ENCODE assay signal across 25 mouse cellular contexts in the genomic region with DNA sequence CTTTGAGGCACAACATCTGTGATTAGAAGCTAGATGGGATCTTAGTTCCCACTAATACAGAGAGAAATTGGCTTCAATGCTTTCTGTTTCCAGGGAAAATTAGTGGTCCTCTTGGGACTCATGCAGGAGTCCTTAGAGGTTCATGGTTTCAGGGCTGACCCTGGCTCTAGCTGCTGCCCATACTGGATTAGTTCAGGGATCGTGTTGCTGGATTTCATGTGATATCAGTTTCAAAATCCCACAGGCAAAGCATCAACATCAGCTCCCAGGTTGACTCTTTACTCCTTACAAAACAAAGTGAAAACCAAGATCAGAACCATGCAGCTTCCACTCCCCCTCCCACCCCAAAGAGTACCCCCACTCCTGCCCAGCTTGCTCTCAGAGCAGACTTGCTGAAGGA.
DNase-seq lines count a peak whose midpoint lies in the region; ATAC-seq lines count a peak whose summit lies in the region.
"Had no signal": no experiment of that assay in that cellular context is flagged by ENCODE, and none has a peak within 500 bp of the region (broad histone marks: within the 10 kb centered on the region; RNA-seq: fewer than 3 reads in every experiment).

No protein-coding gene starts in this region.

- peak; percentile 7 for DNase-seq in embryo, embryonic 10 days (ENCODE audit: low spot score)
- no peak for DNase-seq in embryo, embryonic 9.5 days (ENCODE audit: extremely low spot score)
- no peak for DNase-seq in kidney, adult 11 months
- peak; percentile 21 for DNase-seq in embryonic facial prominence, embryonic 11.5 days (ENCODE audit: low spot score)
- DNase-seq in frontal cortex, postnatal 10 days (ENCODE audit: low spot score in 2 of 2), result no peak
- DNase-seq: adrenal gland, postnatal 14 days; B cell, adult 2 months; cerebellum, adult 11-12 months; cerebellum, adult 9-10 months; cerebellum, postnatal 25 days; gastrocnemius, adult 2 months; gastrocnemius, postnatal 36 days; heart, adult 11 months; heart, postnatal 36 days had no signal

- peak; percentile 43; the same call in 1 of the 2 replicates for ATAC-seq in kidney, embryonic 15.5 days (replicated peaks; ENCODE audit: low FRiP score)
- 0 out of 2 replicates have a peak, but pooled peaks have one; percentile 23 for ATAC-seq in embryonic facial prominence, embryonic 11.5 days (replicated peaks; ENCODE audit: insufficient number of reproducible peaks, low FRiP score, low TSS enrichment, low read depth)
- no peak for ATAC-seq in forebrain, embryonic 13.5 days
- ATAC-seq: activated CD4-positive, CD25-positive, alpha-beta regulatory T cell, adult 4 months; CD4-positive, CD25-positive, alpha-beta regulatory T cell, adult 4 months; forebrain, embryonic 16.5 days; hindbrain, embryonic 16.5 days; inflammation-experienced regulatory T-cells, adult 6 months; intestine, postnatal 0 days; Patski had no signal

- H3K4me1 ChIP-seq in kidney, embryonic 15.5 days, result peaks cover 15% of the 10 kb centered on the region
- H3K4me1 ChIP-seq in embryonic facial prominence, embryonic 11.5 days (ENCODE audit: control insufficient read depth, insufficient read depth, low read length), result no peaks in the 10 kb centered on the region; the same call in 1 of the 2 replicates
- H3K4me1 ChIP-seq in forebrain, embryonic 13.5 days, result no peaks in the 10 kb centered on the region; the same call in 1 of the 2 replicates

- no peaks in the 10 kb centered on the region for H3K27me3 ChIP-seq in kidney, embryonic 15.5 days
- H3K27me3 ChIP-seq in embryonic facial prominence, embryonic 11.5 days (ENCODE audit: control insufficient read depth, insufficient read depth, low read length), result no peaks in the 10 kb centered on the region
- no peaks in the 10 kb centered on the region for H3K27me3 ChIP-seq in forebrain, embryonic 13.5 days
- H3K27me3 ChIP-seq: heart, embryonic 13.5 days; Patski had no signal

- no peaks in the 10 kb centered on the region for H3K9me3 ChIP-seq in kidney, embryonic 15.5 days (replicated peaks)
- no peaks in the 10 kb centered on the region for H3K9me3 ChIP-seq in embryonic facial prominence, embryonic 11.5 days (replicated peaks; ENCODE audit: control insufficient read depth, low read length)
- H3K9me3 ChIP-seq in forebrain, embryonic 13.5 days (replicated peaks), result no peaks in the 10 kb centered on the region
- H3K9me3 ChIP-seq: G1E; heart, embryonic 13.5 days had no signal

- WGBS in kidney, embryonic 15.5 days, result 19% methylated on average over 1 of the region's 1 CpGs
- WGBS in embryonic facial prominence, embryonic 11.5 days, result 20% methylated on average over 1 of the region's 1 CpGs
- 86% methylated on average over 1 of the region's 1 CpGs for WGBS in forebrain, embryonic 13.5 days

- H3K9ac ChIP-seq in kidney, embryonic 15.5 days, result no peak overlapping the region
- no peak overlapping the region for H3K9ac ChIP-seq in embryonic facial prominence, embryonic 11.5 days (replicated peaks; ENCODE audit: low read length)
- no peak overlapping the region for H3K9ac ChIP-seq in forebrain, embryonic 13.5 days
- H3K9ac ChIP-seq: heart, embryonic 13.5 days had no signal

- no peak overlapping the region for H3K4me2 ChIP-seq in kidney, embryonic 15.5 days
- no peak overlapping the region for H3K4me2 ChIP-seq in embryonic facial prominence, embryonic 11.5 days (ENCODE audit: low read depth, low read length)
- no peak overlapping the region for H3K4me2 ChIP-seq in forebrain, embryonic 13.5 days
- H3K4me2 ChIP-seq: heart, embryonic 13.5 days had no signal

- H3K4me3 ChIP-seq in kidney, embryonic 15.5 days (replicated peaks), result no peak overlapping the region
- no peak overlapping the region for H3K4me3 ChIP-seq in embryonic facial prominence, embryonic 11.5 days (ENCODE audit: low read depth, low read length)
- H3K4me3 ChIP-seq in forebrain, embryonic 13.5 days, result no peak overlapping the region
- H3K4me3 ChIP-seq: gastrocnemius, adult 2 months; heart, embryonic 13.5 days had no signal

- H3K27ac ChIP-seq in kidney, embryonic 15.5 days, result 0 out of 2 replicates have a peak overlapping the region, but pooled peaks have one; percentile 22
- H3K27ac ChIP-seq in embryonic facial prominence, embryonic 11.5 days (replicated peaks; ENCODE audit: low read depth, low read length), result no peak overlapping the region
- H3K27ac ChIP-seq in forebrain, embryonic 13.5 days, result no peak overlapping the region
- H3K27ac ChIP-seq: gastrocnemius, adult 2 months; heart, embryonic 13.5 days had no signal

- H3K36me3 ChIP-seq in kidney, embryonic 15.5 days, result no peaks in the 10 kb centered on the region
- H3K36me3 ChIP-seq in embryonic facial prominence, embryonic 11.5 days (replicated peaks; ENCODE audit: control insufficient read depth, insufficient read depth, low read depth, low read length), result no peaks in the 10 kb centered on the region
- no peaks in the 10 kb centered on the region for H3K36me3 ChIP-seq in forebrain, embryonic 13.5 days (ENCODE audit: poor library complexity, severe bottlenecking)
- H3K36me3 ChIP-seq: G1E; heart, embryonic 13.5 days had no signal

Comparison
In these comparisons a context has a peak if more than half of its experiments do, and no peak if none do; other contexts are left out.
1. DNase-seq: peak in embryo, embryonic 10 days (single experiment) and embryonic facial prominence, embryonic 11.5 days (single experiment); none in embryo, embryonic 9.5 days (single experiment), kidney, adult 11 months (single experiment) and frontal cortex, postnatal 10 days (0 of 2).